Mouse (Mus musculus): Measurements from ENCODE around the gene Fbxo2. TPM values are rescaled to one million over a fixed set of nuclear protein-coding genes. Genes with fewer than 3 reads are reported as not detected.
A peak's percentile ranks its signal among the peaks of the same experiment; 100 is the strongest.

Gene Fbxo2
- polyA plus RNA-seq, 2 experiments, result 4.2 to 4.3 TPM

- Histone ChIP-seq H3K4me1 (ENCODE audit: control insufficient read depth, insufficient read depth, low read length) (peaks cover 16% of the 10 kb centered on the region; the same call in 1 of the 2 replicates), H3K27me3 (ENCODE audit: control insufficient read depth, insufficient read depth, low read length) (no peaks in the 10 kb centered on the region), H3K4me3 (replicated peaks; ENCODE audit: low read length) (peak within 1 kb of the TSS; percentile 64), H3K9ac (ENCODE audit: low read depth, low read length, severe bottlenecking) (peak within 1 kb of the TSS; percentile 73), H3K36me3 (ENCODE audit: control insufficient read depth, insufficient read depth, low read length) (peaks cover 18% of the 10 kb centered on the region; the same call in 1 of the 2 replicates), H3K9me3 (ENCODE audit: control insufficient read depth, low read length) (no peaks in the 10 kb centered on the region), H3K27ac (replicated peaks; ENCODE audit: low read depth, low read length) (0 out of 2 replicates have a peak within 1 kb of the TSS, but pooled peaks have one; percentile 20), H3K4me2 (replicated peaks; ENCODE audit: low read depth, low read length, severe bottlenecking) (peak within 1 kb of the TSS; percentile 99)
- ATAC-seq (ENCODE audit: low FRiP score, low read depth) (peak; percentile 89), DNase-seq (ENCODE audit: low spot score) (peak; percentile 76)
- WGBS, result 1% methylated on average over 36 of the region's 67 CpGs
- TF ChIP-seq POLR2A (IDR thresholded peaks at IDR 0.05; ENCODE audit: borderline replicate concordance, extremely low read depth, insufficient read depth, insufficient read length), result 0 out of 2 replicates have a peak, but pooled peaks have one; percentile 54
Measured at GRCm38 (mm10) chr4:148151267-148152168, 8.9 kb upstream of the Fbxo2 start, which contains the start of gene Fbxo6. TSS of gene Fbxo6 (minus strand) at chr4:148152140.

- Histone ChIP-seq H3K36me3 (ENCODE audit: control insufficient read depth, insufficient read depth, low read length) (0 out of 2 replicates have a peak, but pooled peaks cover 20% of the 10 kb centered on the region), H3K9ac (ENCODE audit: low read depth, low read length, severe bottlenecking) (no peak overlapping the region), H3K4me1 (ENCODE audit: control insufficient read depth, insufficient read depth, low read length) (peaks cover 16% of the 10 kb centered on the region; the same call in 1 of the 2 replicates), H3K4me3 (replicated peaks; ENCODE audit: low read length) (no peak overlapping the region), H3K27ac (replicated peaks; ENCODE audit: low read depth, low read length) (no peak overlapping the region), H3K9me3 (ENCODE audit: control insufficient read depth, low read length) (no peaks in the 10 kb centered on the region), H3K27me3 (ENCODE audit: control insufficient read depth, insufficient read depth, low read length) (no peaks in the 10 kb centered on the region), H3K4me2 (replicated peaks; ENCODE audit: low read depth, low read length, severe bottlenecking) (no peak overlapping the region)
- DNase-seq (ENCODE audit: low spot score) (no peak), ATAC-seq (ENCODE audit: low FRiP score, low read depth) (no peak)
- TF ChIP-seq POLR2A (IDR thresholded peaks at IDR 0.05; ENCODE audit: borderline replicate concordance, extremely low read depth, insufficient read depth, insufficient read length), result no peak
- 83% methylated on average over 5 of the region's 5 CpGs for WGBS
Measured at GRCm38 (mm10) chr4:148152547-148152946, 7.9 kb upstream of the Fbxo2 start.

GRCm38 (mm10) chr4:148154006-148154405, 6.4 kb upstream of the Fbxo2 start:
- Histone ChIP-seq H3K27ac (replicated peaks; ENCODE audit: low read depth, low read length) (no peak overlapping the region), H3K4me2 (replicated peaks; ENCODE audit: low read depth, low read length, severe bottlenecking) (no peak overlapping the region), H3K9ac (ENCODE audit: low read depth, low read length, severe bottlenecking) (no peak overlapping the region), H3K9me3 (ENCODE audit: control insufficient read depth, low read length) (no peaks in the 10 kb centered on the region), H3K27me3 (ENCODE audit: control insufficient read depth, insufficient read depth, low read length) (no peaks in the 10 kb centered on the region), H3K4me3 (replicated peaks; ENCODE audit: low read length) (no peak overlapping the region), H3K4me1 (ENCODE audit: control insufficient read depth, insufficient read depth, low read length) (peaks cover 24% of the 10 kb centered on the region), H3K36me3 (ENCODE audit: control insufficient read depth, insufficient read depth, low read length) (0 out of 2 replicates have a peak, but pooled peaks cover 20% of the 10 kb centered on the region)
- ATAC-seq (ENCODE audit: low FRiP score, low read depth) (no peak), DNase-seq (ENCODE audit: low spot score) (no peak)
- no peak for TF ChIP-seq POLR2A (IDR thresholded peaks at IDR 0.05; ENCODE audit: borderline replicate concordance, extremely low read depth, insufficient read depth, insufficient read length)
- 94% methylated on average over 4 of the region's 4 CpGs for WGBS

- TF ChIP-seq POLR2A (IDR thresholded peaks at IDR 0.05; ENCODE audit: borderline replicate concordance, extremely low read depth, insufficient read depth, insufficient read length), result no peak
- Histone ChIP-seq H3K4me1 (ENCODE audit: control insufficient read depth, insufficient read depth, low read length) (peaks cover 23% of the 10 kb centered on the region), H3K27ac (replicated peaks; ENCODE audit: low read depth, low read length) (no peak overlapping the region), H3K4me2 (replicated peaks; ENCODE audit: low read depth, low read length, severe bottlenecking) (no peak overlapping the region), H3K9me3 (ENCODE audit: control insufficient read depth, low read length) (no peaks in the 10 kb centered on the region), H3K27me3 (ENCODE audit: control insufficient read depth, insufficient read depth, low read length) (no peaks in the 10 kb centered on the region), H3K9ac (ENCODE audit: low read depth, low read length, severe bottlenecking) (no peak overlapping the region), H3K4me3 (replicated peaks; ENCODE audit: low read length) (no peak overlapping the region), H3K36me3 (ENCODE audit: control insufficient read depth, insufficient read depth, low read length) (0 out of 2 replicates have a peak, but pooled peaks cover 20% of the 10 kb centered on the region)
- 56% methylated on average over 3 of the region's 3 CpGs for WGBS
- ATAC-seq (ENCODE audit: low FRiP score, low read depth) (no peak), DNase-seq (ENCODE audit: low spot score) (no peak)
Measured at GRCm38 (mm10) chr4:148154982-148155381, 5.4 kb upstream of the Fbxo2 start.
